Mouse (Mus musculus) effector memory CD4-positive, alpha-beta T cell, adult 7 months (primary cell): ENCODE data around the gene Plekhg1. TPM values are rescaled to one million over a fixed set of nuclear protein-coding genes. Genes with fewer than 3 reads are reported as not detected.

Experiments
- polyA plus RNA-seq: library from polyadenylated mRNA; unstranded; fragments of 100-300 nt; shearing (Covaris generic); gene quantifications from one replicate; pipeline ENCODE4 v1.2.1, GENCODE M21; 2017

The Plekhg1 gene
- polyA plus RNA-seq = 0.63 TPM

DNA sequence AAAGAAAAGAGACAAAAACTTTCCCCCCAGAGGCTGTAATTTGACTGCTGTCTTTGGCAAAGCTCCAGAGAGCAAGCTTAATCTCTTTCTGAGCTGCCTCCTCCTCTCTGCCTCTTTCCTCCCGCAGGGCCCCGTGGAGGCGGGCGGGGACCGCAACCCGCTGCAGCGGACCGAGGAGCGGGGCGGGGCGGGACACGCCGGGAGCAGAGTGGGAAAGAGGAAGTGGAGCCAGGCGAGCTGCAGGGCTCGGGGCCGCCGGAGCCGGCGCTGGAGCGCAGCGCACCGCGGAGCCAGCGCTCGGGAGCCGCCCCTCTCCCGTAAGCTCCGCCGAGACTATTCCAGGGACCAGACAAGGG is at the start of gene Plekhg1:
Plekhg1 (plus strand) TSS at position 217 of the 356 bp plus-strand sequence.

DNA sequence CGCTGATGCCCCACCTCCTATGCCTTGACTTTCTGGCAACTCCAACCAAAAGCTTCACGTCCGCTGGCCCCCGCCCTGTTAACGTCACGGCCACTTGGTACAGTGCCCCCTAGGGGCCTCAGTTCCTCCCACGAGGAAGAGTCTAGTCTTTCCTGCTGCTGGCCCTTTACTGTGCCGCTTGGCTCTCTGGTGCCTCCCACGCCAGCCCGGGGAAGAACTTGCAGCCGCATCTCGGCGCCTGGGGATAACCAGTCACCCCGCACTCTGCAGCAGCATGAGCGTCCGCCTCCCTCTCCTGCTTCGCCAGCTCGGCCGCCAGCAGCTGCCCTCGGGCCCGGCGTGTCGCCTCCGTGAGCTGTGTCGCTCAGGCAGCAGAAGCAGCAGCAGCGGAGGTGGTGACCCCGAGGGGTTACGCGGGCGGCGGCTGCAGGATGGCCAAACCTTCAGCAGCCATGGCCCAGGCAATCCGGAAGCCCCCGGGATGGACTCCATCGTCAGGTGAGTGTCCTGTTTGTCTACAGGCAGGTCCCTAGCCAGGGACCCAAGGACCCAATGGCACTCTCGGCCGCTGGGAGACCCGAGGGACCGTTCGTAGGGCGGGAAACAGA is 232.9 kb downstream of the Plekhg1 start, which contains the start of gene Mthfd1l:
Mthfd1l (plus strand) TSS at position 138 of the 608 bp plus-strand sequence.

Other genes with a start within 250 kb of the Plekhg1 start
- gene Iyd, start 200.1 kb upstream of the Plekhg1 start, polyA plus RNA-seq = not detected
- gene Mthfd1l, start 232.8 kb downstream of the Plekhg1 start, polyA plus RNA-seq = 19.5 TPM